Mouse (Mus musculus) adrenal gland, adult (tissue): ENCODE measurements around the gene Ppfia2.

ENCODE experiments used
- DNase-seq, 2 experiments: peaks; one replicate each; pipeline ENCODE4 v3.0.0; 2022 to 2023; ENCODE audit warnings: low spot score in 1 of 2; ENCODE audit not compliant: inconsistent age in 2 of 2

Gene Ppfia2

DNA sequence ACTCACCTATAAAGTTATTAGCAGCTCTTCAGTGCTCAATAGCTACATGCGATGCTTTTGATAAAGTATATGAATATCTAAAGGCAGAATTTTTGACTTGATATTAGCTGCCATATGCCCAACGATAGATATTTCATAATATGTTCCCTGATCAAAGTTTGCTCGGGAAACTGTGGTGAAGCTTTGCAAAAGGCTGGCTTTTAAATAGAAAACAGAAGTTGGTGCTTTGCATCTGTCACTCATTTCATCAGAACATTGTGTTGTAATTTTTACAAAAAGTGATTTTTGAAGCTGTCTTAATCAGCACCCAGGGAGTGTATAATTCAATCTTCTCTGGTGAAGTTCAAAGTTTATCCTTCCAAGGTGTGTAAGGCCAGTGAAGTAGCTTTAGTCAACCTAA, 195.1 kb downstream of the Ppfia2 start:
- DNase-seq = no peak

DNA sequence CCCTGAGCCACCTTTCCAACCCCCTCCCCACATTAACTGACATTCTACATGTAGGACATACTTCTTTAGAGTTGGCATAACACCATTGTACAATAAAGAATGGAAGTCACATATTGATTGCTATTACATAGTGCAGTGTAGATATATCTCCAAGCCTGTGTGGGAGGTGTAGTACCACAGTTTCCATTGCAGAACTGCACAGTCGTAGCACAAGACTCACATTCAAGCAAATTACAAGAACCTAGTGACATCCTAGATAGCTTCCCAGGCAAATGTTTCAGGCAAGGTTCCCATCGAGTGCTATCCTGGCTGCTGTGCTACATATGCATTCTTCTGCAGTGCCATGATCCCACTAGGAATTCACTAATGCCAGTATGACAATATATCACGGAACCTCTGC, 200.0 kb downstream of the Ppfia2 start:
- DNase-seq = no peak

DNA sequence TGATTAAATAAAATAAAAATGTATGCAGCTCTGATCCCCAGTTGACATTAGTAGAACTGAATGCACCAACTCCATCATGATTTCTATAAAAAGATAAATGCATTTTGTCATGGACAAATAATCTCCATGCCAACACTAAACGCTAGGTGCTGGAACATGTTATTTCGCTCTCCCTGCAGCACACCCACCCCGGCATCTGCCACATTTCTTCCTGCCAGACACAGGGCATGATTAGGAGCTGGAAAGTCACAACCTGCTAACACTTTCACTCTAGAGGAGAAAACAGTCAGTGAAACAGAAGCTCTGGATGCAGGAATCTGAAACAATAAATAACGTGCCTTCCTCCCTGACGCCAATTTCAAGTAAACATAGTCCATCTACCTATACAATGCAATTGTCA, 211.3 kb downstream of the Ppfia2 start:
- no peak for DNase-seq

DNA sequence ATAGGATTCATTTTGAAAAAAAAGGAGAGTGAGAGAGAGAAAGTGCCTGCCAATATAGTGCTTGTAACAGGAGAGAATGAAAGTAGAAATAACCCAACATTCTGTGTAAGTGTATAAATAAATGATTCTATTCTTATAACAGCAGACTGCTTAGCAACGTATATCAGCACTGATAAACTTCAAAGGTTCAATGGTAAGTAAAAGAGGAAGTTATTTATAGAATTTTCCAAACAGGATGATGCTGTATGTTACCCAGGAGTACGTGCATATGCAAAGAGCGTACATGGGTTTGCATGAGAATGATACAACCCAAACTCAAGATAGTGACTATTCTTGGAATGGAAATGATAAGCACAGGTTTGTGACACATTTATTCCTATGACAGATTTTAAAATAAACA, 215.4 kb downstream of the Ppfia2 start:
- DNase-seq = no peak

DNA sequence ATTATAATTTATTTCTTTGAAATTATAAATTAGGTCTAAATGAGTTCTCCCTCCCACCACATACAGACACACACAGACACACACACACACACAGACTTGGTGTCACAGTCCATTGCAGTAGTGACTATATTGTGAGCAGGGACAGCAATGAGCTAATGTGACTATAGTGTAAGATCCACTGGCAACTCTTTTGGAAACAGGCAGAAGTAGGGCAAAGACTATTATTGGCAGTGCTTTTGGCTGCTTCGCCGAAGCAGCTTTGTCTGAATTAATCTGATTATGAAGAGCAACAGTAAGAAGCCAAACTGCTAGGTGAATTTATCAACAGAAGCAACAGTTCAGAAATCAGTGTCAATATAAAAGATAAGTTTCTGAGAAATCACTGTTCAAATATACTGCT, 249.8 kb downstream of the Ppfia2 start:
- no peak for DNase-seq

DNA sequence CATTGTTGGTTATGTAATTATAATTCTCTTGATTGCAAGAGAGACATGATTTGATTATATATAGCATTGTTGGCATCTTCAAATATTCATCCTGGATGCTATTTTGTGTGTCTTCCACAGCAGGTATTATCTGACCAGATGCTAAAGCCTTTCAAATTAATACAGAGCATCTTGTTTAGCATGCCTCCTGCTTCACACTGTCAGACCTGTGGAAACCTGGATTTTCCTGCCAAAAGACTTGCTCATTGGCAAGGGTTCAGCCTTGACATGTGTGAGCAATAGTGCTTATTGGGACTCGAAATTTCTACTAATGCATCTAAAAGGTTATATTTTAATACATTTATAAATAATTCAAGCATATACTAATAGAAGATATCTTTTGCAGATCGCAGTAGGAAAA, 262.1 kb downstream of the Ppfia2 start:
- DNase-seq = no peak

DNA sequence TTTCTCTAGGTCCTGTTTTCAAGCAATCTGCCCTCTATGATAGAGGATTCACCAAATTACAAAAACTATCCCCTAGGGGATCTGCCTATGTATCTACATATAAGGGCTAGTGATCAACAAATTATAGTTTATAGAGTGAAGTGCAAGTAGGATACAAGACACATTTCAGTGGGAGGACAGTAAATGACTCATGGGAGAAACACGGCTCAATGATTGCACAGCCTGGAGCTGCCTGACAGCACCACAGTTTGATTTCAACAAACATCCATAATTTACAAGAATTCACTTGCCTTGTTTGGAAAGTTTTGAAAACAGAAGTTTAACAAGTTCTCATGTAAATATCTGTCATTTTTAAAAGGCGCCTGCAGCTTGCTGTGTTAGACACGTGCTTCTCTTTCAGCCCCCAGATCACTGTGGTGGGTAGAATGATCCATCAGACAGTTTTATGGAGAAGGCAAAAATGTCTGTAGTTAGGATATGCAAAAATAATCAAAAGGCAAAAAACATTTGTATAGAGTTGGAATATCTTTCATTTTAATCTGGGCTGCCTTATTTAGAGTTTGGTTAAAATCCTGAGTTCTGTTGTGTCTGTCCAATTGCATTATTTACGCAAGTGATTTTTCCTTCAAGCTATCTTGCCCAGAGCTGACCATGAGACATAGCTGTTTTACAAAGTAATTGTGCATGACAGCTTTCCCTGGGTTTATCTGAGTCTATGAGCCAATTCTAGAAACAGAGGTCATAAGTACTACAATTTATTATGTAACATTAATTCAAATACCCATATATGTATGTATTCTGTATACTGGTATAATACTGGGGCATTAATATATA, 266.3 kb downstream of the Ppfia2 start:
- DNase-seq = no peak

DNA sequence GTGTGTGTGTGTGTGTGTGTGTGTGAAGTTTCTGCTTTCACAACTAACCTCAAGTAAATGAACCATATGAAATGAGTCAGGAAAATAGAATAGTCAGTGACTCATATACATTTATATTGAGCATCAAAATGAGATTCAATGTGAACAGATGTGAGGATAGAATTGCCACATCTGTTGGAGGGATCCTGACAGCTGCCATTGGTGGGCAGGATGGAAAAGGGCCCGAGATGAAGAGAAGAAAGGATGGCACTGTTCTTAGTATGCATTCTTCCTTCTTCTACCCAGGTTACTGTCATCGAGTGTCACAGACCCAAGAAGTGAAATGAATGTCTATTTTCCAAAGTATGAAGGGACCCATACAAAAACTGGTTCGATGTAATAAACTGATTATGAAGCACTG, 268.1 kb downstream of the Ppfia2 start:
- no peak for DNase-seq

DNA sequence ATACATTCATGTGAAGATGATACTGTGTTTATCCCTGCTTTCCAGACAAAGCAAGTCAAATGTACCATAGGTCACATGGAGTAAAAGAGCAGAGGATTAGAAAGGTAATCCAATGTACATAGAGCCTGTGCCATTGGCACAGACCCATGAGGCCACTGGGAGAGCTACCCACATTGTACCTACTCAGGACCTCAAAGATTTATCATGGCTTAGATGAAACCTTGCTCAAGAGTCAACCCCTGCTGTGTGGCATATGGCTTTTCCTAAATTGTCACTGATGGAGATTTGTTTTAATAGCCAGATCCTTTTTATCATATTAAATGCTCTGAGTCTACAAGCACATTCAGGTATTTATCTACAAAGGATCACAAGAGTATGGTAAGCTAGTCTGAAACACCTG, 274.8 kb downstream of the Ppfia2 start:
- no peak for DNase-seq

DNA sequence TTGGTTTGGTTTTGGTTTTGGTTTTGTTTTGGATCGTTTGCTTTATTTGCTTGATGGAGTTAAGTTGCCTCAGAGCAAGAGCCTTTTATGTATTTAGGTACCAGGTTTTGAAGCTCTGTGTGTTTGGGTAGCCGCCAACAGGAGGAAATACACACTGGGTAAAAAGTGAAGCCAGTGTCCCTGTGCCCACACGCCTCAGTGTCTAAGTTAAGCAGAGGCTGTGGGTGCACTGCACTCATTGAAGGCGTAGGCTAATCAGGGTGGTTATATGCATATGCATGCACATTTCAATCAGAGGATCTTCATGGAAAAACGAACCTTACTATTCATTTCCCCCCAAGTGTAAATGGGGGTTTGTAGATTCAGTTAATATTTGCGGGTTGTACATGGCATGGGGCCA, 290.9 kb downstream of the Ppfia2 start:
- no peak for DNase-seq

DNA sequence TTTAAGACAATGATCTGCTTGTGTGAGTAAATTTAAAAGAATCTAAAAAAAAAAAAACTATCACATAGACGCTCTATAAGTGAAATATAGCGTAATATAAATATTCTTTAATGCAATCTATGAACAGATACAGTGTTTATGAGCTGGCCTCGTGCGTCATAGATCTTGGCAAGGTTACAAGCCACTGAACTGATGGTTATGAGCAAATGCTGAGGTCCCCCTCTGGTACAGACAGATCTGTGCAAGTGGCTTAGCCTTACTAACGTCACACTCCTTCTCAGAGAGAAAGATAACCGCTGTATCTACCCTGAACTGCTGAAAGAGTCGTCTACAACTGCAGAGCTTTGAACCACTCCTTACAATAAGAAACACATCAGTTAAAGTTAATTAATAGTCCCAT, 293.6 kb downstream of the Ppfia2 start:
- DNase-seq = no peak

DNA sequence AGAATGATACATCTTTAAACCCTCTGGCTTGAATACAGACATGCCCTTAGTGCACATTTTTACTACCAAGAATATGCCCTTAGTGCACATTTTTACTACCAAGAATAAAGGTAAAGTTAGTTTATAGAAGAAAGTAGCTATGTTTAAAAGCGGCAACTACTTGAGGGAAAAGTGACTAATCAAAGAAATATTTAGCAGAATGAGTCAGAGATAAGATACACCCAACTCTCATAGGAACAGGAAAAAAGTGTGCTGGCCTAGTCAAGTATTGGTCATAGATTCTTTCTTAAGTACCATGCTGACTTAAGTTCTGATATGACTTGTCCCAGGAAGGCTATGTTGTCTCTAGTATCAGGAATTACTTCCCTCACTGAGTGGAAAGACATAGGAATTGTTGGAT, 305.4 kb downstream of the Ppfia2 start:
- no peak for DNase-seq

DNA sequence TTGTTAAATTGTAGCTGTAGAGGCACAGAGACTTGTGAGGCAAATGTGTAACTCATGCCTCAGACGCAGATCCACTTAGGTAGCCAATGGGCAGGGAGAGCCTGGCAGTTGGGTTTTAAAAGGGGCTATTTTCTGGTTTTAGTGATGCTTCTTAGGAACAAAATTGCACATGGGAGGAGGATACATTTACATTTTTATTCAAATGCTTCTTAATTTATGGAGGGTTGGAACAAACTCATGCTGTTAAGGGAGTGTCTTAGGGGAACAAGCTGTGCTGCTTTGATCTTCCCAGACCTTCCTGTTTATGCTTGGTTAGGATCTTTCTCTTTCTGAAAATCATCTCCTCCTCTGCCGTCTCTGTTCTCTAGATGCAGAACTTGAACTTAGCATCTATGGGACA, 345.3 kb downstream of the Ppfia2 start:
- DNase-seq = no peak

DNA sequence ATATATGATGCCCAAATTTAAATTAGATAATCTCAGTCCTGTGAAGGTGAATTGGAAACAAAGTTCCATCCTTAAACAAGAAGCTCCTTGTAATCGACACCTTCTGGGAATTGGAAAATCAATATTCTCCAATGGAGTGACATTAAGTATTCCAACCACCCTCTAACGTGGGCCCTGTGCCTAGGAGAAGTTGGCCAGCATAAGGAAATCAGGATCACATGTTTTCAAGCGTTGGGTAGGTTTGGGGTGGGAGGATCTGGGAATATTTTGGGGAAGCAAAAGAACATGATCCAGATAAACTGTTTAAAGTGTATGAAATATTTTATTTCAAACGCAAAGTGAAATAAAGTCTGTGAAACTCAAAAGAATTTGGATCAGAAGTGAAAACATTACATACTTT, 348.2 kb downstream of the Ppfia2 start:
- DNase-seq = no peak

DNA sequence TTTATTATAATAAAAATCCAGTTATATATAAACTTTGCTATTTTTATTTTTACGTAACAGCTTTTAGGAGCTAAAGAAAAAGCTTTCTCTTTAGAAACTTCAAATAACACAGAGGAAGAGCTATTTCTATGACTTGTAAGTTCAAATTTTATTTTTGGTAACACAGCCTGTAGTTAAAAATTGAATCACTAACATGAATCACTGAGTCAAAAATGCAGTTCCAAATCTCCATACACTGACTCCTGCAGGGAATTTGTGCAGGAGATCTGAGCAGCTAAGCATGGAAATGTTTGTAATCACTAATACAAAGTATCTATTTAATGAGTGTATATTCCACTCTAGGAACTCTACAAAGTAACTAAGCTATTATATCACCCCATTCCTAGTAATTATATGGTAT, 354.1 kb downstream of the Ppfia2 start:
- DNase-seq = no peak

DNA sequence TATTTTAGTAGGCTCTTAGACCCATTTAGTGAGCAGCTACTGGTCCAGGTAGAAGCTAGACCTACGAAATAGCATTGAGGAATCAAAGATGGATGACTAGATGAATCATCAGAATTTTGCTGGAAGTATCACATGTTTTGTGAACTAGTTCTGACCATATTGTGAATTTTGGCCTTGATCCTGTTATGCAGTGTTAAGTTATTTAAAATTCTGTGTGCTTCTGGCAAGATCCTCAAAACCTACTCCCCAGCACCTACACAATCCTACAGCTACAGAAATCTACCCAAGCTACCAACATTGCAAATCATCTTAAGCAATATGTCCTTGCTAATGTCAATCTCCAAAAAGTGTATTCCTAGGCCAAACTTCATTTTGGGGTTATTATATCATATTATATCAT, 368.3 kb downstream of the Ppfia2 start:
- no peak for DNase-seq

DNA sequence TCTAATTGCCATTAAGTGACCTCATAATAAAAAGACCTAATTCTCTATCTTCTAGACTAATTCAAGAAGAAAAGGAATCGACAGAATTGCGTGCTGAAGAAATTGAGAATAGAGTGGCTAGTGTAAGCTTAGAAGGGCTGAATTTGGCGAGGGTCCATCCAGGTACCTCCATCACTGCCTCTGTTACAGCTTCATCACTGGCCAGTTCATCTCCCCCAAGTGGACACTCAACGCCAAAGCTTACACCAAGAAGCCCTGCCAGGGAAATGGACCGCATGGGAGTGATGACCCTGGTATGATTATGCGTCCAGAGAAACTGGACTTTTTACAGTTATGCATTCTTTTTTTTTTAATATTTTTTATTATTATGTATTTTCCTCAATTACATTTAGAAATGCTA, 388.0 kb downstream of the Ppfia2 start:
- DNase-seq = no peak

DNA sequence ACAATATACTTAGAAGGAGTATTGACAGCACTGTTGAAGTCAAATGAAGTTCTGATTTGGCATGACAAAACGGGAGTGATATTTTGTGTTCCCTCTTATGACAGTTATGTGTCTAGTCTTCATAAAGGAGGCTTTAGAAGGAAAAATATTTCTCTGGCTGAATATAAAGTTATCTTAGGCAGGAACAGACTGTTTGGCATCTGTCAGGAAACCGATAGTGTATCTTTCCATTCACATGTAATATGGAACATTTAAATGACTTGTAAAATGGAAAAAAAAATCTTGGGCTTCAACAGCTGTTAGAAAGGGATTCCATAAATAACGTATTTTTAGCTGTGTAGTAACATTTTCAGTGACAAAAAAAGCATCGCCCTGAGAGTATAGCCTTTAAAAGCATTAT, 400.1 kb downstream of the Ppfia2 start:
- DNase-seq = no peak

DNA sequence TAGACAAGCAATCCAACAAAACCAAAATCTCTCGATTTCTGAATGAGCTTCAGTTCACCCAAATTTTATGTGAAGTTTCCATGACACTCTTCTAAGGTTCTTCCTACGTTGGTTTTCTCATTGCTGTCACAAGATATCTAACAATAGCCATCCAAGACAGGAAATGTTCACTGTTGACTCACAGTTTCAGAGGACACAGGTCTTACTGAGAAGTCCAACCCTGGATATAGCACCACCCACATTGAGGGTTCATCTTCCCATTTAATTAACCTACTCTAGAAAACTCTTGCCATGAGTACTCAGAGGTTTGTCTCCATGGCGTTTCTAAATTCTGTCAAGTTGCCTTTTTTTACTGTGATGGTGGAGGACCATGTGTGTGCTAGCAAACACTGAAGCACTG, 401.7 kb downstream of the Ppfia2 start:
- DNase-seq = no peak

DNA sequence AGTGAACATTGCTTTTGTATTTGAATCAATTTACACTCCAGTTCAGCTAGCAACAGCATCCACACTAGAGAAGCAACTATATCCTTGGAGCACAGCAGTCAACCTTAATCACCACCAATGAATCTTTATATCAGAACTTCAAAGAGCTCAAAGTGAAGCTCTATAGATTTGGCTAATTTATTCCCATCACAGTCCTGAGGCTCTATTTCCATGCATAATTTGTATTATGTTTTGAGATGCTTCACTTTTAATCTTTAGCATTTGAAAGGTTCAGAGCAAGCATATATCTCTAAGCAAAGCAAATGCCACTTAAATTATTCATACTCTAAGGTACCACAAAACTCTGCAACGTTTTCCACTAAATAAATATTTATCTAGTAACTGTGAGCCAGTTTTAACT, 402.6 kb downstream of the Ppfia2 start:
- DNase-seq = no peak

DNA sequence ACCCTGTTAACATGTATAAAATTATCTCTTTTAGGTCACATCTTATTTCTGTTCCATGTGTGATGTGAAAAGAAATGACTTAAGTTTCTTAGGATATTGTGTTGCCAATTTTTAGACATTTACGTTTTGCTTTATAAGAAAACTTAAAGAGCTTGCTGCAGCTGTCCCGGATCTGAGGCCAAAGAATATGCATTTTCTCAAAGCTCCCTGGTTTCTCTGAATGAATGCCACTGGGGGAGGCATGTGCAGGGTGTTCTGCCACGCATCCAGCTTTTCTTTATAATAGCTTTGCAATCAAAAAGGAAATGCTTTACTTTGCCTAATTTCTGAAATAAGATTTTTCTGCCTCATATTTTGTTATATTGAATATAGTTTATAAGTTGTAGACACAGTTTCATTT, 411.2 kb downstream of the Ppfia2 start:
- DNase-seq = no peak

DNA sequence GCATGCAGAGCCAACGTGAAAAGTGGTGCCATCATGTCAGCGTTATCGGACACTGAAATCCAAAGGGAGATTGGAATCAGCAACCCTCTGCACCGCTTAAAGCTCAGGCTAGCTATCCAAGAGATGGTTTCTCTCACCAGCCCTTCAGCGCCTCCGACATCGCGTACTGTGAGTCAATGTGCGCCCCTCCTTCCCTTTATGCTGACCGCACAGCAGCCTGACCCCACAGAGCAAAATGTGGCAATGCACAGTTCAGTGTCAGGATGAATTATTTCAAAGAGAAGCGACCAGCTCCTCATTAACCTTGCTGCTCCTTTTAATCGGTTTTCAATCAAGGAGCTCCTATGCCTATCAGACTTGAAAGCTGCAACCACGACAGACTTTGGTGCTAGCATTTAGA, 426.2 kb downstream of the Ppfia2 start:
- DNase-seq = no peak

DNA sequence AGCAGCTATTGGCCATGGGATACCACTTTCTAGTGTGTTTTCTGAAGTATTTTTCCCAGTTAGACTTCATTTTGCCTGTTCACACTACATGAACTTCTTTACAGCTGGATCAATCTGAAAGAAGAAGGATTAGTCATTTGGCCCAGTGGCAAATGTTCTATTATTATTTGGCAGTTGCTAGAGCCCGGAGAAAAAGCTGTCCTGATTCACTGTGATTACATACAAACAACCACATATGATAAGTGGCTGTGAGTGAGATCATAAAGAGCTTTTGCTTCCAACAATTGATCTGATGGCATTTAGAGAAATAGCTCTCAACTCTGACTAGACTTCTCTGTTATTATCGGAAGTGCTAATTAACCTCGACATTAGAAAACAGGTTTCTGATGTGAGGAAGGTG, 440.0 kb downstream of the Ppfia2 start:
- DNase-seq = no peak
